Mouse (Mus musculus) megakaryocyte, embryonic 14.5 days (primary cell): ENCODE data around the gene Arhgef3.

Experiments used
- FLI1 ChIP-seq: IDR thresholded peaks from 2 replicates; pipeline ENCODE4 v1.6.1; 2012; ENCODE audit warnings: low read length, inconsistent platforms, mixed read lengths
- GATA1 ChIP-seq: IDR thresholded peaks from 3 replicates; pipeline ENCODE4 v1.6.1; 2012; ENCODE audit warnings: mixed read lengths, low read length, inconsistent platforms, borderline replicate concordance

- TF ChIP-seq GATA1 (no peak), FLI1 (no peak)
These were observed 330.2 kb downstream of the Arhgef3 start for GRCm38 (mm10) chr14:27444851-27445281.
